Mouse (Mus musculus) kidney, postnatal 0 days (tissue): ENCODE results near the gene Lmf1. TPM values are rescaled to one million over a fixed set of nuclear protein-coding genes. Genes with fewer than 3 reads are reported as not detected.

ENCODE experiments used
- ATAC-seq: fragments of 200-750 bp; cut with Nextera tagmentation; replicated peaks from 2 replicates; pipeline ENCODE4 v1.8.0; 2017; ENCODE audit warnings: low read depth, moderate number of reproducible peaks, moderate TSS enrichment, moderate library complexity; ENCODE audit not compliant: low FRiP score
- DNase-seq: peaks from one replicate; pipeline ENCODE4 v3.0.0-alpha.2; 2016; ENCODE audit warnings: low spot score
- H3K27ac ChIP-seq: fragments of 300-500 bp; sonication (generic); 2 replicates; pipeline ENCODE4 v1.5.1; 2014; ENCODE audit warnings: mild to moderate bottlenecking
- H3K27me3 ChIP-seq: fragments of 300-500 bp; sonication (generic); 2 replicates; pipeline ENCODE4 v1.6.1; 2014; ENCODE audit warnings: low read length, mixed read lengths; ENCODE audit not compliant: insufficient read depth
- H3K36me3 ChIP-seq: fragments of 300-500 bp; sonication (generic); 2 replicates; pipeline ENCODE4 v1.6.1; 2014; ENCODE audit warnings: low read length, mixed read lengths; ENCODE audit not compliant: insufficient read depth
- H3K4me1 ChIP-seq: fragments of 300-500 bp; sonication (generic); replicated peaks from 2 replicates; pipeline ENCODE4 v1.6.1; 2014; ENCODE audit warnings: antibody characterized with exemption, low read length, mixed read lengths; ENCODE audit not compliant: insufficient read depth
- H3K4me2 ChIP-seq: fragments of 300-500 bp; sonication (generic); 2 replicates; pipeline ENCODE4 v1.6.1; 2014; ENCODE audit warnings: mild to moderate bottlenecking, low read length, moderate library complexity, mixed read lengths
- H3K4me3 ChIP-seq: fragments of 300-500 bp; sonication (generic); replicated peaks from 2 replicates; pipeline ENCODE4 v1.5.1; 2014; ENCODE audit warnings: low read depth, low read length
- H3K9ac ChIP-seq: fragments of 300-500 bp; sonication (generic); 2 replicates; pipeline ENCODE4 v1.6.1; 2014; ENCODE audit warnings: low read depth, low read length
- H3K9me3 ChIP-seq: fragments of 300-500 bp; sonication (generic); replicated peaks from 2 replicates; pipeline ENCODE4 v1.6.1; 2016; ENCODE audit warnings: low read length, inconsistent platforms, mixed read lengths
- CTCF ChIP-seq: IDR thresholded peaks from 2 replicates; pipeline ENCODE4 v1.5.1; 2016; ENCODE audit warnings: antibody characterized with exemption, low read depth, mild to moderate bottlenecking, moderate library complexity
- WGBS: fragments of 180-500 bp; shearing (Covaris S2); extraction: QIAGEN DNeasy Blood & Tissue Kit; methylation state at CpG from one replicate; pipeline ENCODE4 v1.1.7; 2014; 5-methylcytosine and 5-hydroxymethylcytosine counted together
- polyA plus RNA-seq: library from polyadenylated mRNA; unstranded; fragments of >200 nt; fragmentation: Nextera tagmentation; extraction: Ambion mirVana; gene quantifications from 2 replicates; pipeline ENCODE4 v1.2.1, GENCODE M21; 2015

Gene Lmf1
- polyA plus RNA-seq, 1 experiment from 2014 or later: 22.0 TPM

DNA sequence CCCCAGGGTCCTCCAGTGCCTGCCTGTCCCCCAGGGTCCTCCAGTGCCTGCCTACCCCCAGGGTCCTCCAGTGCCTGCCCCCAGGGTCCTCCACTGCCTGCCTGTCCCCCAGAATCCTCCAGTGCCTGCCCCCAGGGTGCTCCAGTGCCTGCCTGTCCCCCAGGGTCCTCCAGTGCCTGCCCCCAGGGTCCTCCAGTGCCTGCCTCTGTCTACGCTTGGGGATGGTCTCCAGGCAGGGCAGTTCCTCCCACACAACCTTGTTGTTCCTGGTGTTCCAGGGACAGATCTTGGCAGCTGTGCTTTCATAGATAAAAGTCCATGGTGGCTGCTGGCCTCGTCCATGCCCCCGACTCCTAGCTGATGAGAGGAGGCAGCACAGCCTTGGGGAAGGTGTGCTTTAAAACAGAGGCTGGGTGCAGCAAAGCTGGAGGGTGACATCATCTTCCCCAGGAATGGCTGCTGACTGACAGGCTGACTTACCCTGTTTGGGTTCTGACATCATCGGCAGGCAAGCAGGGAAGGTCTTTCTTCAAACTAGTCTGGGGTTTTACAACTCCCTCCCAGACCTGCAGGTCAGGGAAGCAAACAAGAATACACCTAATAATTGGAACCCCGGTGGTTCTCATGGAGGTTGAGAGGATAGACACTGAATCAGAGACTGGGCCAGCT is 18.2 kb upstream of the Lmf1 start:
- Histone ChIP-seq H3K4me3 (no peak overlapping the region), H3K4me2 (no peak overlapping the region), H3K27me3 (no peaks in the 10 kb centered on the region), H3K36me3 (no peaks in the 10 kb centered on the region), H3K9me3 (no peaks in the 10 kb centered on the region), H3K9ac (no peak overlapping the region), H3K27ac (no peak overlapping the region), H3K4me1 (peaks cover 13% of the 10 kb centered on the region; the same call in 1 of the 2 replicates)
- no peak for ATAC-seq
- TF ChIP-seq CTCF: no peak
- WGBS: 53% methylated on average over 5 of the region's 5 CpGs
- DNase-seq: no peak

DNA sequence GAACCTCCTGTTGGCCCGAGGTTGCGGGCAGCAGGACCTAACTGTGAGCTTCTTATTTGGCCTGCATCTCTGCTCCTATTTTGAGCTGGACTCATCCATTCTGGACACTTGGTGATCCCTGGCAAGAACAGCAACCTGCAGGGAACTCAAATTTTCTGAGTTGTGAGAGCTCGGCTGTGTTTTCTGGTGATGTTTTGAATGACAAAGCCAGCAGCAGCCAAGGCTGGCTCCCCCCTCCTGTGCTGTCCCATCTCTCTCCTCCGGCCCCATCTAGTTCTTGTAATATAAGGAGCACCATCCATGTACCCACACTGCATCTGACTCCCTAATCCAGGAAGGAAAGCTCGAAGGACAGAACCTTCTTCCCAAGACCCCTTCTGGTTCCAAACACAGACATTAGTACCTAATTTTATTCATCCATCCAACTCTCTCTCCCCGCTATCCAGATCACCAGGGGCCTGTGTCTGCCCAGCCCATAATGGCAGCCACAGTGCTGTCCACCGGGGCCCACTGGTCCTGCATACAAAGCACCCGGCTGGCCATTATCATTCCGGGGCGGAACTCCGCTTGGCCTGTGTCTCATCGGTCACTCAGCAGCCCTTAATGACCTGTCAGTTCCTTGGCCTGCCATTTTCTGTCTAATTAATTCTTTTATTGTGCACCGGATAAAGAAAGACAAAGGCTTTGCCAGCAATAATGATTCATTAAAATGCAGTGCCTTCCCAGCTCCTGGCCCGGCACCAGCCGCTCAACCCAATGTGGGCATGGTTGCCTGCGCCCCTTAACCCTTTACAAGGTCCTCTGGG is 17.5 kb upstream of the Lmf1 start:
- no peaks in the 10 kb centered on the region for H3K9me3 ChIP-seq
- no peaks in the 10 kb centered on the region for H3K36me3 ChIP-seq
- WGBS: 72% methylated on average over 16 of the region's 16 CpGs
- peaks cover 5% of the 10 kb centered on the region; the same call in 1 of the 2 replicates for H3K4me1 ChIP-seq
- no peak overlapping the region for H3K27ac ChIP-seq
- H3K4me3 ChIP-seq: no peak overlapping the region
- no peak overlapping the region for H3K9ac ChIP-seq
- no peak for TF ChIP-seq CTCF
- DNase-seq (no peak), ATAC-seq (no peak)
- H3K4me2 ChIP-seq: no peak overlapping the region
- no peaks in the 10 kb centered on the region for H3K27me3 ChIP-seq

DNA sequence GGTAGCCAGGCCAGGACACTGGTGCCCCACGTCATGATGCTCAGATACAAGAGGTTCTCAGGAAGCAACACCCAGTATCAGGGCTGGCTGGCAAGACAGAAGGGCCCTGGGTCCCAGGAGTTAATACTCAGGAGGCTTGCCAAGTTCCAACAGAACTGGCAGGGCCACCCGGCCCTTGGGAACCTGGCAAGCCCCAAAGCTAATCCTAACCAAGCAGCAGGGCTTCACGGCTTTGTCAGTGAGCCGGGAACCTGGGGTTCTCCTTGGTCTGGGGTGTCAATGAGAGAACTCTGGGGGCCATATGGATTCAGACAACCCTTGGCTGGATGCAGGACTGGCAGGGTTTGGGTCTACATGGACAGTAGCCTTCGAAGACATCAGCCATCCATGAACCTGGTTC is 14.4 kb upstream of the Lmf1 start:
- H3K27ac ChIP-seq: no peak overlapping the region
- no peak overlapping the region for H3K9ac ChIP-seq
- TF ChIP-seq CTCF: no peak
- DNase-seq (no peak), ATAC-seq (no peak)
- no peaks in the 10 kb centered on the region for H3K4me1 ChIP-seq
- H3K4me2 ChIP-seq: no peak overlapping the region
- no peak overlapping the region for H3K4me3 ChIP-seq
- WGBS: 78% methylated on average over 5 of the region's 5 CpGs
- H3K27me3 ChIP-seq: no peaks in the 10 kb centered on the region
- no peaks in the 10 kb centered on the region for H3K9me3 ChIP-seq
- no peaks in the 10 kb centered on the region for H3K36me3 ChIP-seq

DNA sequence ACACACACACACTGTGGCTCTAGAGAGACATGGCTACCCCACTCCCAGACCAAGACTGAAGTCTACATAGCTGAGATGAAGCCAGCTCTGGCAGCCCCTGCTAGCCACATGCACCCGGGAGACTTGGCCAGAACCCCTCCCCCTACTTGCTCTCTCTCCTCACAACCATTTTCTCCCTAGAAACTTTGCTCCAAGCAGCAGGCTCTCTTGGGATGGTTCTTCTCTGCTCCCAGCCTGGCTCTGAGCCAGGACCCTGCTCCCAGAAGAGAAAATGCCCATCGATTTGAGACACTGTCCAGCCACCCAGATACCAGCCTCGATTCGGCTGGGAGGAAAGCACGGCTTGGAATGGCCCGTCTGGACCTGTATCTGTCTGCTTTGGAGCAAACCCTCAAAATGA is 13.6 kb upstream of the Lmf1 start:
- Histone ChIP-seq H3K4me1 (peaks cover 7% of the 10 kb centered on the region; the same call in 1 of the 2 replicates), H3K27ac (no peak overlapping the region), H3K36me3 (no peaks in the 10 kb centered on the region), H3K27me3 (no peaks in the 10 kb centered on the region), H3K9ac (no peak overlapping the region), H3K4me2 (no peak overlapping the region), H3K9me3 (no peaks in the 10 kb centered on the region), H3K4me3 (no peak overlapping the region)
- no peak for DNase-seq
- 28% methylated on average over 6 of the region's 6 CpGs for WGBS
- ATAC-seq: no peak
- no peak for TF ChIP-seq CTCF

DNA sequence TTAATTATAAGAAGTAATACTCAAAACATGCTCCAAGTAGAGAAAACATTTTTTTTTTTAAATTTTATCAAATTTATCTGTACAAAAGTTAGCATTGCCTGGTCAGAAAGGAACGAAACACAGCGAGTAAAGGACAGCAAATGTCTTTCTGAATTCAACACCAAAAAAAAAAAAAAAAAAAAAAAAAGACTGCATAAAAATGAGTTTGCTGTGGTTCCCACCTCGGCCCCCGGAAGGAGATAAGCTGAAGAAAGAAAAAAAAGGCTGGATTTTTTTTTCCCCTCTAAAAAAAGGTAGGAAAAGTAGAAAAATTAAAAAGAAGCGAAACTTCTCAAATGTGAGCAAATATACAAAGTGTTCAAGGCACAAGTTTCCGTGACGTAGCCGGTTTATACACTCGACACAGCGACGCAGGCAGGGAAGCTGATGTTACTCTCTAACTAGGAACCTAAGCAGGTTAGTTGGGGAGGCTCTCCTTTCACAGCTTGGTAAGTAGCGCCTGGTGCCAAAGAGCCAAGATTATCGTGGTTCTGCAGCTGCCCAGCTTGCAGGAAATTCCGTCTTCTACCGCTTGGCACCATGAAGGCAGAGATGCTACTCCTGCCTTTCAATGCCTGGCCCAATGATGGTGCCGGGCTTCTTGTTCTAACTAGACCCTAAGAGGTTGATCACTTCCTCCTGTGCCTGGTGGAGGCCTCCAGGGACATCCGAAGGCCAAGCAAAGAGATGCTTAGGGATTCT is 12.9 kb upstream of the Lmf1 start:
- Histone ChIP-seq H3K4me3 (no peak overlapping the region), H3K27me3 (no peaks in the 10 kb centered on the region), H3K9ac (no peak overlapping the region), H3K4me1 (peaks cover 8% of the 10 kb centered on the region; the same call in 1 of the 2 replicates), H3K27ac (no peak overlapping the region), H3K36me3 (no peaks in the 10 kb centered on the region), H3K9me3 (no peaks in the 10 kb centered on the region), H3K4me2 (no peak overlapping the region)
- no peak for TF ChIP-seq CTCF
- DNase-seq: no peak
- no peak for ATAC-seq
- 78% methylated on average over 17 of the region's 17 CpGs for WGBS

DNA sequence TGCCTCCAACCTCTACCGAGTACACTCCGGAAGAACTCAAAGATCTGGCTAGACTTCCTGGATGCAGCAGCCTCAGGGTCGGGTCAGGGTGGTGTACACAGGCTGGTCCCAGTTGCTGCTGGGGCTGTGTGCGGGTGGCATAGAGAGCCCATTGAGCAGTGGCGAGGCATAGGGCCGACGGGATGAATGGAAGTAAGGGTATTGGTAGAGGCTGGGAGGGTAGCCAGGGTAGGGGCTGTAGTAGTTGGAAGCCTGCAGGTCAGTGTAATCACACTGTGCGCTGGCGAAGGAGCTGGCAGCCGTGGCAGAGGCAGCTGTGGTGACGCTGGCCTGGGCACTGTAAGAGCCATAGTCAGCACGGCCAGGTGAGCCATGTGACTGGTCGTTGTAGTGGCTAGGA is 11.6 kb upstream of the Lmf1 start:
- WGBS: 81% methylated on average over 13 of the region's 13 CpGs
- Histone ChIP-seq H3K9ac (no peak overlapping the region), H3K36me3 (no peaks in the 10 kb centered on the region), H3K4me1 (peaks cover 8% of the 10 kb centered on the region; the same call in 1 of the 2 replicates), H3K27me3 (no peaks in the 10 kb centered on the region), H3K9me3 (no peaks in the 10 kb centered on the region), H3K4me3 (no peak overlapping the region), H3K27ac (no peak overlapping the region), H3K4me2 (no peak overlapping the region)
- TF ChIP-seq CTCF: no peak
- ATAC-seq: no peak
- DNase-seq: no peak
